Mouse (Mus musculus) heart, embryonic 11.5 days (tissue): Measurements from ENCODE around the gene Olfr1013. TPM values are rescaled to one million over a fixed set of nuclear protein-coding genes. Genes with fewer than 3 reads are reported as not detected.

Source experiments
- ATAC-seq: fragments of 200-750 bp; cut with Nextera tagmentation; replicated peaks from 2 replicates; pipeline ENCODE4 v1.8.0; 2017; ENCODE audit warnings: moderate library complexity; ENCODE audit not compliant: insufficient number of reproducible peaks, low FRiP score, low TSS enrichment
- H3K27ac ChIP-seq: fragments of 300-500 bp; sonication (generic); 2 replicates; pipeline ENCODE4 v1.5.1; 2014; ENCODE audit warnings: mild to moderate bottlenecking, low read depth, low read length
- H3K27me3 ChIP-seq: fragments of 300-500 bp; sonication (generic); 2 replicates; pipeline ENCODE4 v1.6.1; 2014; ENCODE audit warnings: mild to moderate bottlenecking, low read length, mixed read lengths; ENCODE audit not compliant: control insufficient read depth, insufficient read depth
- H3K36me3 ChIP-seq: fragments of 300-500 bp; sonication (generic); 2 replicates; pipeline ENCODE4 v1.6.1; 2014; ENCODE audit warnings: mild to moderate bottlenecking, low read length, moderate library complexity, mixed read lengths; ENCODE audit not compliant: control insufficient read depth, insufficient read depth
- H3K4me1 ChIP-seq: fragments of 300-500 bp; sonication (generic); 2 replicates; pipeline ENCODE4 v1.6.1; 2014; ENCODE audit warnings: low read length; ENCODE audit not compliant: control insufficient read depth, insufficient read depth
- H3K4me2 ChIP-seq: fragments of 300-500 bp; sonication (generic); 2 replicates; pipeline ENCODE4 v1.6.1; 2014; ENCODE audit warnings: mild to moderate bottlenecking, moderate library complexity
- H3K4me3 ChIP-seq: fragments of 300-500 bp; sonication (generic); 2 replicates; pipeline ENCODE4 v1.5.1; 2014; ENCODE audit warnings: low read depth, low read length
- H3K9ac ChIP-seq: fragments of 300-500 bp; sonication (generic); 2 replicates; pipeline ENCODE4 v1.6.1; 2014; ENCODE audit warnings: mild to moderate bottlenecking, low read depth, low read length, moderate library complexity
- H3K9me3 ChIP-seq: fragments of 300-500 bp; sonication (generic); replicated peaks from 2 replicates; pipeline ENCODE4 v1.6.1; 2016; ENCODE audit warnings: low read length; ENCODE audit not compliant: control insufficient read depth
- WGBS: fragments of 180-500 bp; shearing (Covaris S2); extraction: QIAGEN DNeasy Blood & Tissue Kit; methylation state at CpG from one replicate; pipeline ENCODE4 v1.1.7; 2014; ENCODE audit not compliant: insufficient replicate concordance; 5-methylcytosine and 5-hydroxymethylcytosine counted together
- polyA plus RNA-seq: library from polyadenylated mRNA; unstranded; fragments of >200 nt; fragmentation: Nextera tagmentation; extraction: Ambion mirVana; gene quantifications from 2 replicates; pipeline ENCODE4 v1.2.1, GENCODE M21; 2014

Gene Olfr1013
- polyA plus RNA-seq: not detected in 2 replicates

GRCm38 (mm10) chr2:85766798-85767197 lies at the start of gene Olfr1013:
Gene Olfr1013 (plus strand): TSS chr2:85767098.
- Histone ChIP-seq H3K9ac (no peak within 1 kb of the TSS), H3K9me3 (no peaks in the 10 kb centered on the region), H3K4me1 (no peaks in the 10 kb centered on the region), H3K27ac (no peak within 1 kb of the TSS), H3K27me3 (no peaks in the 10 kb centered on the region), H3K4me2 (no peak within 1 kb of the TSS), H3K36me3 (no peaks in the 10 kb centered on the region), H3K4me3 (no peak within 1 kb of the TSS)
- ATAC-seq: no peak

GRCm38 (mm10) chr2:85725793-85726192 lies 41.1 kb upstream of the Olfr1013 start:
- H3K9ac ChIP-seq: no peak overlapping the region
- H3K4me2 ChIP-seq: no peak overlapping the region
- H3K27ac ChIP-seq: no peak overlapping the region
- no peaks in the 10 kb centered on the region for H3K9me3 ChIP-seq
- no peaks in the 10 kb centered on the region for H3K27me3 ChIP-seq
- H3K4me1 ChIP-seq: no peaks in the 10 kb centered on the region
- no peaks in the 10 kb centered on the region for H3K36me3 ChIP-seq
- ATAC-seq: no peak
- 9% methylated on average over 3 of the region's 3 CpGs for WGBS
- H3K4me3 ChIP-seq: no peak overlapping the region

- no peak overlapping the region for H3K4me2 ChIP-seq
- no peaks in the 10 kb centered on the region for H3K4me1 ChIP-seq
- H3K27me3 ChIP-seq: no peaks in the 10 kb centered on the region
- ATAC-seq: no peak
- no peaks in the 10 kb centered on the region for H3K36me3 ChIP-seq
- no peak overlapping the region for H3K4me3 ChIP-seq
- no peak overlapping the region for H3K9ac ChIP-seq
- H3K27ac ChIP-seq: no peak overlapping the region
- 70% methylated on average over 4 of the region's 4 CpGs for WGBS
- no peaks in the 10 kb centered on the region for H3K9me3 ChIP-seq
These were observed 13.1 kb upstream of the Olfr1013 start for GRCm38 (mm10) chr2:85753822-85754221.

GRCm38 (mm10) chr2:85762666-85763065 lies 4.2 kb upstream of the Olfr1013 start, which contains the start of gene Olfr1012:
Gene Olfr1012 (minus strand): TSS chr2:85762766.
- no peaks in the 10 kb centered on the region for H3K36me3 ChIP-seq
- no peak within 1 kb of the TSS for H3K27ac ChIP-seq
- ATAC-seq: no peak
- no peak within 1 kb of the TSS for H3K4me2 ChIP-seq
- no peaks in the 10 kb centered on the region for H3K9me3 ChIP-seq
- H3K9ac ChIP-seq: no peak within 1 kb of the TSS
- H3K27me3 ChIP-seq: no peaks in the 10 kb centered on the region
- no peak within 1 kb of the TSS for H3K4me3 ChIP-seq
- no peaks in the 10 kb centered on the region for H3K4me1 ChIP-seq
- WGBS: 48% methylated on average over 1 of the region's 1 CpGs

- Histone ChIP-seq H3K4me2 (no peak within 1 kb of the TSS), H3K27me3 (no peaks in the 10 kb centered on the region), H3K4me3 (no peak within 1 kb of the TSS), H3K9me3 (no peaks in the 10 kb centered on the region), H3K9ac (no peak within 1 kb of the TSS), H3K4me1 (no peaks in the 10 kb centered on the region), H3K36me3 (no peaks in the 10 kb centered on the region), H3K27ac (no peak within 1 kb of the TSS)
- ATAC-seq: no peak
These were observed 5.5 kb downstream of the Olfr1013 start, which contains the start of gene Olfr1014 for GRCm38 (mm10) chr2:85772413-85772812. Gene Olfr1014 (plus strand): TSS chr2:85772713.

- Histone ChIP-seq H3K4me3 (no peak within 1 kb of the TSS), H3K27ac (no peak within 1 kb of the TSS), H3K27me3 (no peaks in the 10 kb centered on the region), H3K9ac (no peak within 1 kb of the TSS), H3K36me3 (no peaks in the 10 kb centered on the region), H3K9me3 (no peaks in the 10 kb centered on the region), H3K4me1 (no peaks in the 10 kb centered on the region), H3K4me2 (no peak within 1 kb of the TSS)
- no peak for ATAC-seq
These were observed 14.8 kb downstream of the Olfr1013 start, which contains the start of gene Olfr1015 for GRCm38 (mm10) chr2:85781717-85782116. Gene Olfr1015 (plus strand): TSS chr2:85782017.

GRCm38 (mm10) chr2:85792331-85792730 lies 25.4 kb downstream of the Olfr1013 start:
- H3K4me1 ChIP-seq: no peaks in the 10 kb centered on the region

GRCm38 (mm10) chr2:85802444-85802843 lies 35.5 kb downstream of the Olfr1013 start, which contains the start of gene Olfr1016:
Gene Olfr1016 (minus strand): TSS chr2:85802544.
- no peaks in the 10 kb centered on the region for H3K27me3 ChIP-seq
- no peak within 1 kb of the TSS for H3K9ac ChIP-seq
- no peak within 1 kb of the TSS for H3K4me2 ChIP-seq
- no peaks in the 10 kb centered on the region for H3K4me1 ChIP-seq
- H3K36me3 ChIP-seq: no peaks in the 10 kb centered on the region
- no peak within 1 kb of the TSS for H3K4me3 ChIP-seq
- H3K27ac ChIP-seq: no peak within 1 kb of the TSS
- no peaks in the 10 kb centered on the region for H3K9me3 ChIP-seq
- 76% methylated on average over 2 of the region's 2 CpGs for WGBS
- no peak for ATAC-seq

More at GRCm38 (mm10) chr2:85792331-85792730, 25.4 kb downstream of the Olfr1013 start:
- Histone ChIP-seq H3K36me3 (no peaks in the 10 kb centered on the region), H3K27ac (no peak overlapping the region), H3K27me3 (no peaks in the 10 kb centered on the region), H3K9me3 (no peaks in the 10 kb centered on the region), H3K4me3 (no peak overlapping the region), H3K4me2 (no peak overlapping the region), H3K9ac (no peak overlapping the region)
- no peak for ATAC-seq
- 57% methylated on average over 2 of the region's 2 CpGs for WGBS

GRCm38 (mm10) chr2:85804501-85804900 lies 37.6 kb downstream of the Olfr1013 start:
- H3K9me3 ChIP-seq: no peaks in the 10 kb centered on the region
- 68% methylated on average over 4 of the region's 4 CpGs for WGBS

More at GRCm38 (mm10) chr2:85804501-85804900, 37.6 kb downstream of the Olfr1013 start:
- Histone ChIP-seq H3K4me2 (no peak overlapping the region), H3K27me3 (no peaks in the 10 kb centered on the region), H3K27ac (no peak overlapping the region), H3K4me1 (no peaks in the 10 kb centered on the region), H3K36me3 (no peaks in the 10 kb centered on the region), H3K9ac (no peak overlapping the region), H3K4me3 (no peak overlapping the region)
- no peak for ATAC-seq
